Mouse (Mus musculus) MEL (cell line): ENCODE data around the gene Aco2. TPM values are rescaled to one million over a fixed set of nuclear protein-coding genes. Genes with fewer than 3 reads are reported as not detected.

ENCODE experiments used
- DNase-seq: peaks from one replicate; pipeline ENCODE4 v3.0.0; 2011; ENCODE audit warnings: low read depth, low spot score
- H3K27ac ChIP-seq: 2 replicates; pipeline ENCODE4 v1.5.1; 2012; ENCODE audit warnings: low read depth, mild to moderate bottlenecking, control low read depth, low read length, moderate library complexity; ENCODE audit not compliant: control insufficient read depth
- H3K27me3 ChIP-seq, 2 experiments: fragments of 150-350 bp in 1 of 2; sonication (generic) in 1 of 2; 2 replicates each; pipeline ENCODE4 v1.6.1; 2012; ENCODE audit warnings: low read length in 2 of 2, mild to moderate bottlenecking in 2 of 2, improper control_type of control experiment in 1 of 2, moderate library complexity in 1 of 2; ENCODE audit not compliant: insufficient read depth in 2 of 2, control insufficient read depth in 1 of 2
- H3K36me3 ChIP-seq, 2 experiments: 2 replicates each; pipeline ENCODE4 v1.6.1; 2012 to 2014; ENCODE audit warnings: low read length in 2 of 2, improper control_type of control experiment in 1 of 2, inconsistent platforms in 1 of 2, mild to moderate bottlenecking in 1 of 2; ENCODE audit not compliant: insufficient read depth in 2 of 2, control insufficient read depth in 1 of 2
- H3K4me1 ChIP-seq, 2 experiments: fragments of 150-350 bp in 1 of 2; sonication (generic) in 1 of 2; 2 replicates each; pipeline ENCODE4 v1.6.1; 2012; ENCODE audit warnings: low read length in 2 of 2, improper control_type of control experiment in 1 of 2, mild to moderate bottlenecking in 1 of 2; ENCODE audit not compliant: insufficient read depth in 2 of 2, control insufficient read depth in 1 of 2
- H3K4me3 ChIP-seq, 2 experiments: fragments of 150-350 bp in 1 of 2; sonication (generic) in 1 of 2; 2 replicates each; pipeline ENCODE4 v1.5.1; 2012; ENCODE audit warnings: low read depth in 2 of 2, low read length in 2 of 2, mild to moderate bottlenecking in 2 of 2, moderate library complexity in 2 of 2, control low read depth in 1 of 2, improper control_type of control experiment in 1 of 2; ENCODE audit not compliant: control insufficient read depth in 1 of 2, insufficient read depth in 1 of 2
- H3K79me2 ChIP-seq: 2 replicates; pipeline ENCODE4 v1.6.1; 2012; ENCODE audit warnings: mild to moderate bottlenecking, low read length, moderate library complexity; ENCODE audit not compliant: control insufficient read depth, poor library complexity, insufficient read depth
- H3K9ac ChIP-seq: 2 replicates; pipeline ENCODE4 v1.6.1; 2012; ENCODE audit warnings: low read depth, mild to moderate bottlenecking, control low read depth, low read length, moderate library complexity; ENCODE audit not compliant: control insufficient read depth, poor library complexity, severe bottlenecking
- H3K9me3 ChIP-seq: fragments of 150-350 bp; sonication (generic); replicated peaks from 2 replicates; pipeline ENCODE4 v1.6.1; 2012; ENCODE audit warnings: mild to moderate bottlenecking, low read length, improper control_type of control experiment, moderate library complexity; ENCODE audit not compliant: insufficient read depth
- CHD1 ChIP-seq: IDR thresholded peaks from 2 replicates; pipeline ENCODE4 v1.6.1; 2012; ENCODE audit warnings: low read depth, mild to moderate bottlenecking, inconsistent platforms, low read length, improper control_type of control experiment
- CHD2 ChIP-seq: IDR thresholded peaks from 2 replicates; pipeline ENCODE4 v1.6.1; 2011; ENCODE audit warnings: low read length, improper control_type of control experiment
- CTCF ChIP-seq, 3 experiments: IDR thresholded peaks in 2 of 3; conservative IDR thresholded peaks in 1 of 3; 2 replicates each; pipeline ENCODE4 v1.5.1; 2011 to 2012; ENCODE audit warnings: low read length in 3 of 3, low read depth in 2 of 3, mild to moderate bottlenecking in 2 of 3, improper control_type of control experiment in 1 of 3, inconsistent platforms in 1 of 3, mixed read lengths in 1 of 3, moderate library complexity in 1 of 3; ENCODE audit not compliant: control insufficient read depth in 1 of 3, insufficient read depth in 1 of 3, poor library complexity in 1 of 3, severe bottlenecking in 1 of 3
- ETS1 ChIP-seq: IDR thresholded peaks from 2 replicates; pipeline ENCODE4 v1.6.1; 2012; ENCODE audit warnings: low read depth, mild to moderate bottlenecking, inconsistent platforms, low read length, improper control_type of control experiment, moderate library complexity
- GATA1 ChIP-seq: IDR thresholded peaks from 2 replicates; pipeline ENCODE4 v1.6.1; 2011; ENCODE audit warnings: low read depth, low read length, improper control_type of control experiment
- JUND ChIP-seq: IDR thresholded peaks from 2 replicates; pipeline ENCODE4 v1.6.1; 2011; ENCODE audit warnings: low read depth, mild to moderate bottlenecking, improper control_type of control experiment, low read length
- MAFK ChIP-seq: IDR thresholded peaks from 2 replicates; pipeline ENCODE4 v1.6.1; 2011; ENCODE audit warnings: low read depth, mild to moderate bottlenecking, low read length, improper control_type of control experiment, borderline replicate concordance
- MAX ChIP-seq: IDR thresholded peaks from 2 replicates; pipeline ENCODE4 v1.6.1; 2011; ENCODE audit warnings: low read length, improper control_type of control experiment
- MEF2A ChIP-seq: IDR thresholded peaks from 2 replicates; pipeline ENCODE4 v1.6.1; 2014; ENCODE audit warnings: low read depth, mild to moderate bottlenecking, inconsistent platforms, low read length, improper control_type of control experiment; ENCODE audit not compliant: poor library complexity, insufficient replicate concordance, severe bottlenecking; ENCODE audit errors: extremely low read depth
- NRF1 ChIP-seq: IDR thresholded peaks from 2 replicates; pipeline ENCODE4 v1.6.1; 2014; ENCODE audit warnings: low read depth, mild to moderate bottlenecking, inconsistent platforms, low read length, improper control_type of control experiment, moderate library complexity; ENCODE audit not compliant: poor library complexity, insufficient read depth, severe bottlenecking
- POLR2A ChIP-seq, 2 experiments: IDR thresholded peaks; 2 replicates each; pipeline ENCODE4 v1.6.1; 2011 to 2012; ENCODE audit warnings: low read length in 2 of 2, mild to moderate bottlenecking in 2 of 2, control low read depth in 1 of 2, improper control_type of control experiment in 1 of 2, low read depth in 1 of 2, moderate library complexity in 1 of 2; ENCODE audit not compliant: control insufficient read depth in 1 of 2, insufficient read depth in 1 of 2, poor library complexity in 1 of 2
- POLR2AphosphoS2 ChIP-seq: IDR thresholded peaks from 2 replicates; pipeline ENCODE4 v1.6.1; 2011; ENCODE audit warnings: low read length, improper control_type of control experiment
- RAD21 ChIP-seq: IDR thresholded peaks from 2 replicates; pipeline ENCODE4 v1.6.1; 2011; ENCODE audit warnings: mild to moderate bottlenecking, low read depth, low read length, improper control_type of control experiment
- SIN3A ChIP-seq: IDR thresholded peaks from 2 replicates; pipeline ENCODE4 v1.6.1; 2012; ENCODE audit warnings: low read length, improper control_type of control experiment, inconsistent platforms
- SMC3 ChIP-seq: IDR thresholded peaks from 2 replicates; pipeline ENCODE4 v1.6.1; 2011; ENCODE audit warnings: low read depth, low read length, improper control_type of control experiment
- TBP ChIP-seq: IDR thresholded peaks from 2 replicates; pipeline ENCODE4 v1.8.0; 2011; ENCODE audit warnings: low read depth, low read length, improper control_type of control experiment
- USF1 ChIP-seq: IDR thresholded peaks from 2 replicates; pipeline ENCODE4 v1.6.1; 2014; ENCODE audit warnings: low read depth, mild to moderate bottlenecking, inconsistent platforms, low read length, improper control_type of control experiment, moderate library complexity
- USF2 ChIP-seq, 2 experiments: IDR thresholded peaks; 2 replicates each; pipeline ENCODE4 v1.6.1; 2011 to 2012; ENCODE audit warnings: improper control_type of control experiment in 2 of 2, low read length in 2 of 2, borderline replicate concordance in 1 of 2, inconsistent platforms in 1 of 2, low read depth in 1 of 2, mild to moderate bottlenecking in 1 of 2; ENCODE audit not compliant: insufficient read depth in 1 of 2
- ZC3H11A ChIP-seq: IDR thresholded peaks from 2 replicates; pipeline ENCODE4 v1.6.1; 2012; ENCODE audit warnings: low read depth, mild to moderate bottlenecking, inconsistent platforms, low read length, improper control_type of control experiment
- ZKSCAN1 ChIP-seq: IDR thresholded peaks from 2 replicates; pipeline ENCODE4 v1.6.1; 2012; ENCODE audit warnings: low read depth, mild to moderate bottlenecking, inconsistent platforms, low read length, improper control_type of control experiment, moderate library complexity
- ZMIZ1 ChIP-seq: IDR thresholded peaks from 2 replicates; pipeline ENCODE4 v1.6.1; 2012; ENCODE audit warnings: low read depth, mild to moderate bottlenecking, inconsistent platforms, low read length, improper control_type of control experiment, moderate library complexity
- polyA plus RNA-seq, 2 experiments: library from polyadenylated mRNA; stranded (reverse) in 1 of 2; unstranded in 1 of 2; fragments of >175 nt in 1 of 2; fragments of >200 nt in 1 of 2; gene quantifications; 2 replicates each; pipeline versions ENCODE4 v1.2.1 to v1.2.4; 2012; ENCODE audit warnings: low replicate concordance in 2 of 2, low read depth in 1 of 2; ENCODE audit not compliant: insufficient read length in 2 of 2, insufficient read depth in 1 of 2, missing spikeins in 1 of 2
- total RNA-seq: library from RNA; depleted of rRNA; stranded (reverse); fragments of 300-350 nt; gene quantifications from 2 replicates; pipeline ENCODE4 v1.2.3, GENCODE M21; 2012

Aco2 gene
- total and polyA plus RNA-seq, 3 experiments, result 248 to 1,242 (median 447) TPM

DNA sequence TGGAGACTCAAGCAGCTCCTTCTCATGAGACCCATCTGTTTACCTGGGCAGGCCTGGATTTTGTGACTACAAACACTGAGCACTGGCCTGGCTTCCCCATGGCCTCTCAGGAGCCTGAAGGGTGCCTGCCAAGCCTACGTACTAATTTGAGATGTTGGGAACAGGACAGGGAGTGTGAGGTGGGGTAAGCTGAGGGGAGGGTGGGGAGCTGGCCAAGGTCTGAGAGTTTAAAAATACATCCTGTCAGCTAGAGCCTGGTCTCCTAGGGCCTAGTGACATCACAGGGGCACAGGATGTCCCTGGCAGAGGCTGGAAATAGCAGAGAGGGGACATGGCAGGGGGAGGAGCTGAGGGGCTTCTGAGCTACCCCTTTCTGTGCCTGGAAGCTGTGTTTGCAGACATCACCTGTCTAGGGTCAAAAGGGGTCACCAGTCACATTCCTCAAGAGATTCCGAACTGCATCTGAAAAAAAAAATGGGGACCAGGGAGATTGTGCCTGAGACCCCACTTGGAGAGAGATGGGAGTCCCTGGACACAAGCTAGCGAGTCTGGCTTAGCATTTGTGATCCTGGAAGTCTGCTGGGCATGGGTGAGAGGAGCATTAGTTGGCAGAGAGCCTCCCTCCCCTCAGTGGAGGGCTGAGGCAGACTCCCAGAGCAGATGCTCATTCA lies 37.8 kb upstream of the Aco2 start:
- TF ChIP-seq JUND (no peak), CTCF (IDR thresholded peaks at IDR 0.05 in 2 of 3, conservative IDR thresholded peaks at IDR 0.05 in 1 of 3; ENCODE audit: control insufficient read depth in 1 of 3, insufficient read depth in 1 of 3, low read depth in 2 of 3, low read length in 3 of 3, poor library complexity in 1 of 3, severe bottlenecking in 1 of 3) (no peak), ZC3H11A (no peak), ZKSCAN1 (no peak), MAX (no peak), ZMIZ1 (no peak), CHD2 (no peak), SMC3 (no peak), RAD21 (no peak), ETS1 (no peak), TBP (no peak), CHD1 (no peak), USF2 (IDR thresholded peaks at IDR 0.05; ENCODE audit: borderline replicate concordance in 1 of 2, insufficient read depth in 1 of 2, low read depth in 1 of 2, low read length in 2 of 2) (no peak), NRF1 (no peak), MEF2A (no peak), GATA1 (no peak)
- H3K9me3 ChIP-seq, result no peaks in the 10 kb centered on the region
- no peak for DNase-seq

GRCm38 (mm10) chr15:81835007-81835880 lies 36.9 kb upstream of the Aco2 start:
- Histone ChIP-seq H3K4me3 (peak overlapping the region in 1 of 2 experiments; percentile 78; a peak in 1 of 4 replicates), H3K27ac (no peak overlapping the region), H3K4me1 (peaks cover 17 to 36% of the 10 kb centered on the region in 2 experiments), H3K9ac (no peak overlapping the region), H3K79me2 (no peaks in the 10 kb centered on the region; the same call in 1 of the 2 replicates), H3K9me3 (no peaks in the 10 kb centered on the region), H3K36me3 (peaks cover 0 to 3% of the 10 kb centered on the region in 2 experiments; a peak in 2 of 4 replicates), H3K27me3 (no peaks in the 10 kb centered on the region)
- TF ChIP-seq POLR2A (IDR thresholded peaks at IDR 0.05; ENCODE audit: control insufficient read depth in 1 of 2, insufficient read depth in 1 of 2, low read depth in 1 of 2, low read length in 2 of 2, poor library complexity in 1 of 2) (0 out of 4 replicates have a peak, but pooled peaks of 1 of the 2 experiments have one; percentile 5), POLR2AphosphoS2 (no peak), SIN3A (no peak), USF1 (no peak), ZKSCAN1 (no peak), MAFK (no peak), GATA1 (0 out of 2 replicates have a peak, but pooled peaks have one; percentile 20)
- no peak for DNase-seq

More for the DNA sequence above, 37.8 kb upstream of the Aco2 start:
- H3K4me3 ChIP-seq, result no peak overlapping the region
- no peak overlapping the region for H3K27ac ChIP-seq
- no peaks in the 10 kb centered on the region; the same call in 1 of the 2 replicates for H3K79me2 ChIP-seq
- peaks cover 0 to 3% of the 10 kb centered on the region in 2 experiments; a peak in 2 of 4 replicates for H3K36me3 ChIP-seq
- no peak overlapping the region for H3K9ac ChIP-seq
- H3K27me3 ChIP-seq, result no peaks in the 10 kb centered on the region
- peaks cover 17 to 30% of the 10 kb centered on the region in 2 experiments for H3K4me1 ChIP-seq
